Mouse (Mus musculus): Measurements from ENCODE around the gene Eif4e3.

Gene Eif4e3

GRCm38 (mm10) chr6:99666318-99667171, at the start of gene Eif4e3, which contains the start of gene Gm20696:
Eif4e3 (minus strand) TSS chr6:99666771.
Gm20696 (minus strand) TSS chr6:99666797.
- DNase-seq (ENCODE audit: low spot score): peak; percentile 60

GRCm38 (mm10) chr6:99715913-99716312, 49.3 kb upstream of the Eif4e3 start:
- DNase-seq (ENCODE audit: low spot score): no peak

GRCm38 (mm10) chr6:99715191-99715590, 48.6 kb upstream of the Eif4e3 start:
- no peak for DNase-seq (ENCODE audit: low spot score)

GRCm38 (mm10) chr6:99713256-99713655, 46.7 kb upstream of the Eif4e3 start:
- DNase-seq (ENCODE audit: low spot score): no peak

GRCm38 (mm10) chr6:99711576-99712101, 45.1 kb upstream of the Eif4e3 start:
- DNase-seq (ENCODE audit: low spot score): no peak

- DNase-seq (ENCODE audit: low spot score): no peak
These were observed 33.9 kb upstream of the Eif4e3 start for GRCm38 (mm10) chr6:99700484-99700883.

- DNase-seq (ENCODE audit: low spot score): peak; percentile 45
These were observed 26.6 kb upstream of the Eif4e3 start for GRCm38 (mm10) chr6:99692916-99693841.

GRCm38 (mm10) chr6:99692206-99692915, 25.8 kb upstream of the Eif4e3 start, which contains the start of gene Gpr27:
Gpr27 (plus strand) TSS chr6:99692679.
- peak; percentile 62 for DNase-seq (ENCODE audit: low spot score)

- no peak for DNase-seq (ENCODE audit: low spot score)
These were observed 25.2 kb upstream of the Eif4e3 start for GRCm38 (mm10) chr6:99691666-99692205.

- DNase-seq (ENCODE audit: low spot score): no peak
These were observed 21.9 kb upstream of the Eif4e3 start for GRCm38 (mm10) chr6:99688513-99688912.

GRCm38 (mm10) chr6:99684899-99685298, 18.3 kb upstream of the Eif4e3 start:
- no peak for DNase-seq (ENCODE audit: low spot score)

GRCm38 (mm10) chr6:99683974-99684373, 17.4 kb upstream of the Eif4e3 start:
- no peak for DNase-seq (ENCODE audit: low spot score)

- DNase-seq (ENCODE audit: low spot score): no peak
These were observed 11.5 kb upstream of the Eif4e3 start for GRCm38 (mm10) chr6:99678108-99678507.

- DNase-seq (ENCODE audit: low spot score): no peak
These were observed 10.8 kb upstream of the Eif4e3 start for GRCm38 (mm10) chr6:99677325-99677724.

- no peak for DNase-seq (ENCODE audit: low spot score)
These were observed 7.9 kb upstream of the Eif4e3 start for GRCm38 (mm10) chr6:99674482-99674881.

GRCm38 (mm10) chr6:99671768-99672167, 5.2 kb upstream of the Eif4e3 start:
- DNase-seq (ENCODE audit: low spot score): no peak

- peak; percentile 68 for DNase-seq (ENCODE audit: low spot score)
These were observed 4.0 kb upstream of the Eif4e3 start for GRCm38 (mm10) chr6:99670481-99671119.

- DNase-seq (ENCODE audit: low spot score): no peak
These were observed 3.1 kb upstream of the Eif4e3 start for GRCm38 (mm10) chr6:99669481-99670325.

- no peak for DNase-seq (ENCODE audit: low spot score)
These were observed 719 bp upstream of the Eif4e3 start for GRCm38 (mm10) chr6:99667290-99667689.

Measured in testis, postnatal 10 days (tissue).